Mouse (Mus musculus) C2C12 (cell line): ENCODE results near the gene Armc2. TPM values are rescaled to one million over a fixed set of nuclear protein-coding genes. Genes with fewer than 3 reads are reported as not detected.

Experiments
- H3K27me3 ChIP-seq: one replicate; pipeline ENCODE4 v1.6.1; 2011; ENCODE audit not compliant: control insufficient read depth, insufficient read depth, insufficient read length
- H3K36me3 ChIP-seq: one replicate; pipeline ENCODE4 v1.6.1; 2011; ENCODE audit not compliant: control insufficient read depth, insufficient read depth
- H3K4me3 ChIP-seq: one replicate; pipeline ENCODE4 v1.5.1; 2011; ENCODE audit warnings: mild to moderate bottlenecking, control low read depth; ENCODE audit not compliant: poor library complexity, insufficient read depth, severe bottlenecking
- H3K79me2 ChIP-seq: one replicate; pipeline ENCODE4 v1.6.1; 2011; ENCODE audit not compliant: control insufficient read depth, insufficient read depth
- H3K79me3 ChIP-seq: one replicate; pipeline ENCODE4 v1.6.1; 2011; ENCODE audit warnings: low read depth, control low read depth
- H3ac ChIP-seq: one replicate; pipeline ENCODE3; 2011; ENCODE audit warnings: low read depth; ENCODE audit not compliant: control insufficient read depth, insufficient read length
- CEBPB ChIP-seq: IDR thresholded peaks from one replicate; pipeline ENCODE4 v1.6.1; 2011; ENCODE audit warnings: low read depth, mild to moderate bottlenecking, control low read depth, moderate library complexity
- CTCF ChIP-seq: IDR thresholded peaks from one replicate; pipeline ENCODE4 v1.5.1; 2011; ENCODE audit not compliant: control insufficient read depth, insufficient read depth, insufficient read length
- FOSL1 ChIP-seq: IDR thresholded peaks from one replicate; pipeline ENCODE4 v1.8.0; 2011; ENCODE audit warnings: mild to moderate bottlenecking, low read length; ENCODE audit not compliant: poor library complexity, insufficient read depth, severe bottlenecking
- MAX ChIP-seq: IDR thresholded peaks from one replicate; pipeline ENCODE4 v1.6.1; 2011; ENCODE audit warnings: mild to moderate bottlenecking, control low read depth
- MYOD1 ChIP-seq: IDR thresholded peaks from one replicate; pipeline ENCODE4 v1.6.1; 2011; ENCODE audit warnings: low read depth; ENCODE audit not compliant: control insufficient read depth, insufficient read length
- MYOG ChIP-seq: IDR thresholded peaks from one replicate; pipeline ENCODE4 v1.6.1; 2011; ENCODE audit not compliant: control insufficient read depth, insufficient read length; ENCODE audit errors: extremely low read depth
- USF1 ChIP-seq: IDR thresholded peaks from one replicate; pipeline ENCODE4 v1.6.1; 2011; ENCODE audit warnings: low read depth, mild to moderate bottlenecking, control low read depth, moderate library complexity
- polyA plus RNA-seq: library from polyadenylated mRNA; unstranded; fragments of >200 nt; fragmentation: generic; extraction: Trizol; gene quantifications from one replicate; pipeline ENCODE4 v1.2.1, GENCODE M21; 2012; ENCODE audit warnings: missing spikeins

The Armc2 gene
- polyA plus RNA-seq, 1 experiment = 0.20 TPM

- TF ChIP-seq CTCF (no peak), MYOG (no peak), MAX (no peak), FOSL1 (no peak), CEBPB (no peak), USF1 (no peak), MYOD1 (no peak)
- Histone ChIP-seq H3ac (no peak overlapping the region), H3K79me2 (no peaks in the 10 kb centered on the region), H3K27me3 (no peaks in the 10 kb centered on the region), H3K79me3 (no peaks in the 10 kb centered on the region), H3K36me3 (no peaks in the 10 kb centered on the region), H3K4me3 (no peak overlapping the region)
Observed at GRCm38 (mm10) chr10:42033571-42033970, 15.3 kb upstream of the Armc2 start.

- H3K4me3 ChIP-seq = no peak overlapping the region
- TF ChIP-seq CTCF (peak; percentile 51), FOSL1 (no peak), USF1 (peak; percentile 56)
- no peaks in the 10 kb centered on the region for H3K79me2 ChIP-seq
- H3K27me3 ChIP-seq = no peaks in the 10 kb centered on the region
- no peaks in the 10 kb centered on the region for H3K36me3 ChIP-seq
- no peaks in the 10 kb centered on the region for H3K79me3 ChIP-seq
- no peak overlapping the region for H3ac ChIP-seq
Observed at GRCm38 (mm10) chr10:42031021-42031420, 12.8 kb upstream of the Armc2 start.

GRCm38 (mm10) chr10:42029502-42029901 lies 11.3 kb upstream of the Armc2 start:
- TF ChIP-seq CTCF (no peak), MYOG (no peak), USF1 (no peak), CEBPB (no peak), MYOD1 (no peak), FOSL1 (no peak), MAX (no peak)
- no peaks in the 10 kb centered on the region for H3K36me3 ChIP-seq
- H3K79me3 ChIP-seq = no peaks in the 10 kb centered on the region
- H3K27me3 ChIP-seq = no peaks in the 10 kb centered on the region
- no peak overlapping the region for H3ac ChIP-seq
- no peaks in the 10 kb centered on the region for H3K79me2 ChIP-seq
- no peak overlapping the region for H3K4me3 ChIP-seq

GRCm38 (mm10) chr10:42027337-42027736 lies 9.1 kb upstream of the Armc2 start:
- Histone ChIP-seq H3K27me3 (no peaks in the 10 kb centered on the region), H3ac (no peak overlapping the region), H3K79me3 (no peaks in the 10 kb centered on the region), H3K36me3 (no peaks in the 10 kb centered on the region), H3K79me2 (no peaks in the 10 kb centered on the region), H3K4me3 (no peak overlapping the region)
- TF ChIP-seq CEBPB (no peak), FOSL1 (no peak), CTCF (no peak), MYOD1 (no peak)

- no peaks in the 10 kb centered on the region for H3K79me2 ChIP-seq
- no peaks in the 10 kb centered on the region for H3K27me3 ChIP-seq
- TF ChIP-seq MYOD1 (no peak), CTCF (no peak), MYOG (no peak)
- H3ac ChIP-seq = no peak overlapping the region
- no peak overlapping the region for H3K4me3 ChIP-seq
- H3K79me3 ChIP-seq = no peaks in the 10 kb centered on the region
- H3K36me3 ChIP-seq = no peaks in the 10 kb centered on the region
Observed at GRCm38 (mm10) chr10:42024406-42024805, 6.2 kb upstream of the Armc2 start.

GRCm38 (mm10) chr10:42021536-42021935 lies 3.3 kb upstream of the Armc2 start:
- Histone ChIP-seq H3ac (no peak overlapping the region), H3K4me3 (no peak overlapping the region), H3K27me3 (peaks cover 2% of the 10 kb centered on the region), H3K36me3 (no peaks in the 10 kb centered on the region), H3K79me3 (no peaks in the 10 kb centered on the region), H3K79me2 (no peaks in the 10 kb centered on the region)
- TF ChIP-seq FOSL1 (no peak), MYOG (no peak), CEBPB (no peak), MYOD1 (no peak), USF1 (no peak), CTCF (no peak), MAX (no peak)
